Mouse (Mus musculus) embryonic facial prominence, embryonic 12.5 days (tissue): ENCODE measurements around the gene Adh7. TPM values are rescaled to one million over a fixed set of nuclear protein-coding genes. Genes with fewer than 3 reads are reported as not detected.

Experiments used
- ATAC-seq: fragments of 200-750 bp; cut with Nextera tagmentation; 2 replicates; pipeline ENCODE4 v1.8.0; 2017; ENCODE audit not compliant: insufficient number of reproducible peaks, insufficient read depth, low FRiP score, low TSS enrichment
- H3K27ac ChIP-seq: fragments of 300-500 bp; sonication (generic); 2 replicates; pipeline ENCODE4 v1.5.1; 2016; ENCODE audit warnings: mild to moderate bottlenecking
- H3K27me3 ChIP-seq: fragments of 300-500 bp; sonication (generic); 2 replicates; pipeline ENCODE4 v1.6.1; 2016; ENCODE audit warnings: mild to moderate bottlenecking, moderate library complexity
- H3K36me3 ChIP-seq: fragments of 300-500 bp; sonication (generic); 2 replicates; pipeline ENCODE4 v1.6.1; 2016; ENCODE audit warnings: mild to moderate bottlenecking
- H3K4me1 ChIP-seq: fragments of 300-500 bp; sonication (generic); 2 replicates; pipeline ENCODE4 v1.6.1; 2016
- H3K4me2 ChIP-seq: fragments of 300-500 bp; sonication (generic); replicated peaks from 2 replicates; pipeline ENCODE4 v1.6.1; 2016; ENCODE audit warnings: mild to moderate bottlenecking, moderate library complexity
- H3K4me3 ChIP-seq: fragments of 300-500 bp; sonication (generic); 2 replicates; pipeline ENCODE4 v1.5.1; 2016; ENCODE audit warnings: mild to moderate bottlenecking
- H3K9ac ChIP-seq: fragments of 300-500 bp; sonication (generic); 2 replicates; pipeline ENCODE4 v1.6.1; 2016; ENCODE audit warnings: mild to moderate bottlenecking, moderate library complexity
- H3K9me3 ChIP-seq: fragments of 300-500 bp; sonication (generic); 2 replicates; pipeline ENCODE4 v1.6.1; 2016; ENCODE audit warnings: mild to moderate bottlenecking, moderate library complexity
- WGBS: fragments of 180-500 bp; shearing (Covaris S2); methylation state at CpG from one replicate; pipeline ENCODE4 v1.1.7; 2016; 5-methylcytosine and 5-hydroxymethylcytosine counted together
- polyA plus RNA-seq: library from polyadenylated mRNA; unstranded; fragments of >200 nt; fragmentation: Nextera tagmentation; extraction: Ambion mirVana; gene quantifications from 2 replicates; pipeline ENCODE4 v1.2.1, GENCODE M21; 2016

Adh7 gene
- polyA plus RNA-seq, 1 experiment from 2014 or later, result 0.82 TPM

GRCm38 (mm10) chr3:138241371-138241770 is 23.8 kb downstream of the Adh7 start:
- H3K9ac ChIP-seq, result no peak overlapping the region
- H3K4me3 ChIP-seq, result no peak overlapping the region
- H3K9me3 ChIP-seq, result no peaks in the 10 kb centered on the region
- no peak overlapping the region for H3K27ac ChIP-seq
- H3K4me1 ChIP-seq, result no peaks in the 10 kb centered on the region
- no peaks in the 10 kb centered on the region for H3K27me3 ChIP-seq
- WGBS, result 71% methylated on average over 6 of the region's 6 CpGs
- ATAC-seq, result no peak
- no peaks in the 10 kb centered on the region for H3K36me3 ChIP-seq
- H3K4me2 ChIP-seq, result no peak overlapping the region

GRCm38 (mm10) chr3:138242021-138242726 is 24.6 kb downstream of the Adh7 start:
- Histone ChIP-seq H3K4me3 (no peak overlapping the region), H3K27ac (no peak overlapping the region), H3K36me3 (no peaks in the 10 kb centered on the region), H3K4me2 (no peak overlapping the region), H3K9ac (no peak overlapping the region), H3K27me3 (no peaks in the 10 kb centered on the region), H3K9me3 (no peaks in the 10 kb centered on the region), H3K4me1 (no peaks in the 10 kb centered on the region)
- WGBS, result 86% methylated on average over 14 of the region's 14 CpGs
- ATAC-seq, result no peak; the same call in 1 of the 2 replicates

GRCm38 (mm10) chr3:138242933-138243332 is 25.4 kb downstream of the Adh7 start:
- Histone ChIP-seq H3K9me3 (no peaks in the 10 kb centered on the region), H3K9ac (no peak overlapping the region), H3K36me3 (no peaks in the 10 kb centered on the region), H3K4me3 (no peak overlapping the region), H3K27me3 (no peaks in the 10 kb centered on the region), H3K27ac (no peak overlapping the region), H3K4me1 (no peaks in the 10 kb centered on the region), H3K4me2 (no peak overlapping the region)
- 85% methylated on average over 6 of the region's 6 CpGs for WGBS
- no peak for ATAC-seq

GRCm38 (mm10) chr3:138244338-138244874 is 26.8 kb downstream of the Adh7 start:
- ATAC-seq, result no peak
- 71% methylated on average over 7 of the region's 7 CpGs for WGBS
- Histone ChIP-seq H3K27me3 (no peaks in the 10 kb centered on the region), H3K9ac (no peak overlapping the region), H3K4me3 (no peak overlapping the region), H3K4me2 (no peak overlapping the region), H3K27ac (no peak overlapping the region), H3K9me3 (no peaks in the 10 kb centered on the region), H3K36me3 (no peaks in the 10 kb centered on the region), H3K4me1 (no peaks in the 10 kb centered on the region)

- Histone ChIP-seq H3K4me1 (no peaks in the 10 kb centered on the region), H3K9me3 (no peaks in the 10 kb centered on the region), H3K9ac (no peak overlapping the region), H3K27ac (no peak overlapping the region), H3K36me3 (no peaks in the 10 kb centered on the region), H3K4me3 (no peak overlapping the region), H3K27me3 (no peaks in the 10 kb centered on the region), H3K4me2 (no peak overlapping the region)
- ATAC-seq, result no peak
Measured at GRCm38 (mm10) chr3:138246511-138247020, 29.0 kb downstream of the Adh7 start.

GRCm38 (mm10) chr3:138247241-138247640 is 29.7 kb downstream of the Adh7 start:
- Histone ChIP-seq H3K4me1 (no peaks in the 10 kb centered on the region), H3K36me3 (no peaks in the 10 kb centered on the region), H3K9ac (no peak overlapping the region), H3K27me3 (no peaks in the 10 kb centered on the region), H3K4me3 (no peak overlapping the region), H3K9me3 (no peaks in the 10 kb centered on the region), H3K27ac (no peak overlapping the region), H3K4me2 (no peak overlapping the region)
- 77% methylated on average over 4 of the region's 4 CpGs for WGBS
- no peak for ATAC-seq

- 75% methylated on average over 7 of the region's 7 CpGs for WGBS
- no peak for ATAC-seq
- H3K27ac ChIP-seq, result no peak overlapping the region
Measured at GRCm38 (mm10) chr3:138248011-138248410, 30.5 kb downstream of the Adh7 start.

GRCm38 (mm10) chr3:138248746-138249145 is 31.2 kb downstream of the Adh7 start:
- no peaks in the 10 kb centered on the region for H3K27me3 ChIP-seq
- ATAC-seq, result no peak
- no peaks in the 10 kb centered on the region for H3K9me3 ChIP-seq
- H3K4me3 ChIP-seq, result no peak overlapping the region
- no peaks in the 10 kb centered on the region for H3K36me3 ChIP-seq
- WGBS, result 88% methylated on average over 8 of the region's 8 CpGs
- no peak overlapping the region for H3K9ac ChIP-seq
- H3K4me1 ChIP-seq, result no peaks in the 10 kb centered on the region
- H3K4me2 ChIP-seq, result no peak overlapping the region
- H3K27ac ChIP-seq, result no peak overlapping the region

More at GRCm38 (mm10) chr3:138248011-138248410, 30.5 kb downstream of the Adh7 start:
- Histone ChIP-seq H3K9ac (no peak overlapping the region), H3K9me3 (no peaks in the 10 kb centered on the region), H3K27me3 (no peaks in the 10 kb centered on the region), H3K4me2 (no peak overlapping the region), H3K4me1 (no peaks in the 10 kb centered on the region), H3K4me3 (no peak overlapping the region), H3K36me3 (no peaks in the 10 kb centered on the region)

GRCm38 (mm10) chr3:138251156-138251555 is 33.6 kb downstream of the Adh7 start:
- no peaks in the 10 kb centered on the region for H3K36me3 ChIP-seq
- H3K4me1 ChIP-seq, result no peaks in the 10 kb centered on the region
- no peak overlapping the region for H3K9ac ChIP-seq
- H3K4me3 ChIP-seq, result no peak overlapping the region
- ATAC-seq, result no peak
- H3K9me3 ChIP-seq, result no peaks in the 10 kb centered on the region
- H3K4me2 ChIP-seq, result no peak overlapping the region
- no peak overlapping the region for H3K27ac ChIP-seq
- no peaks in the 10 kb centered on the region for H3K27me3 ChIP-seq
- 86% methylated on average over 6 of the region's 6 CpGs for WGBS

GRCm38 (mm10) chr3:138254205-138254604 is 36.6 kb downstream of the Adh7 start:
- no peak for ATAC-seq
- no peaks in the 10 kb centered on the region for H3K36me3 ChIP-seq
- no peak overlapping the region for H3K4me2 ChIP-seq
- no peaks in the 10 kb centered on the region for H3K27me3 ChIP-seq
- no peak overlapping the region for H3K9ac ChIP-seq
- 58% methylated on average over 5 of the region's 5 CpGs for WGBS
- H3K27ac ChIP-seq, result no peak overlapping the region
- H3K9me3 ChIP-seq, result no peaks in the 10 kb centered on the region
- no peak overlapping the region for H3K4me3 ChIP-seq
- no peaks in the 10 kb centered on the region for H3K4me1 ChIP-seq

GRCm38 (mm10) chr3:138255366-138255765 is 37.8 kb downstream of the Adh7 start:
- Histone ChIP-seq H3K4me3 (no peak overlapping the region), H3K27me3 (no peaks in the 10 kb centered on the region), H3K27ac (no peak overlapping the region), H3K9ac (no peak overlapping the region), H3K9me3 (no peaks in the 10 kb centered on the region), H3K4me2 (no peak overlapping the region), H3K4me1 (no peaks in the 10 kb centered on the region), H3K36me3 (no peaks in the 10 kb centered on the region)
- 62% methylated on average over 3 of the region's 3 CpGs for WGBS
- ATAC-seq, result no peak

- no peaks in the 10 kb centered on the region for H3K9me3 ChIP-seq
- 79% methylated on average over 9 of the region's 9 CpGs for WGBS
- H3K4me1 ChIP-seq, result no peaks in the 10 kb centered on the region
- H3K36me3 ChIP-seq, result no peaks in the 10 kb centered on the region
- H3K9ac ChIP-seq, result no peak overlapping the region
- no peak overlapping the region for H3K4me3 ChIP-seq
- no peak overlapping the region for H3K27ac ChIP-seq
- H3K4me2 ChIP-seq, result no peak overlapping the region
- no peaks in the 10 kb centered on the region for H3K27me3 ChIP-seq
- ATAC-seq, result no peak
Measured at GRCm38 (mm10) chr3:138255780-138256550, 38.4 kb downstream of the Adh7 start.
